Mouse (Mus musculus): ENCODE measurements at regions not wholly inside any gene's neighbourhood (a gene's known extent, or its start where the extent isn't known, plus 50 kb on each side); places are given as distances from the start of the nearest gene placed in this dataset.

GRCm38 (mm10) chr6:79099051-79099450 lies 630.4 kb upstream of the Reg3g start:
- H3K27ac ChIP-seq (ENCODE audit: low read length), result no peak overlapping the region
- H3K36me3 ChIP-seq (ENCODE audit: control insufficient read depth, insufficient read depth, low read length), result no peaks in the 10 kb centered on the region
- H3K9me3 ChIP-seq (ENCODE audit: control insufficient read depth, low read length), result no peaks in the 10 kb centered on the region
- H3K4me2 ChIP-seq (ENCODE audit: low read depth, low read length), result no peak overlapping the region
- H3K27me3 ChIP-seq (replicated peaks; ENCODE audit: control insufficient read depth, insufficient read depth, low read length), result no peaks in the 10 kb centered on the region
- ATAC-seq, result no peak
- 71% methylated on average over 2 of the region's 2 CpGs for WGBS
- no peaks in the 10 kb centered on the region for H3K4me1 ChIP-seq (ENCODE audit: control insufficient read depth, insufficient read depth, low read length)
- H3K4me3 ChIP-seq (ENCODE audit: low read length), result no peak overlapping the region
- no peak overlapping the region for H3K9ac ChIP-seq (ENCODE audit: low read depth, low read length)

- WGBS, result 86% methylated on average over 1 of the region's 1 CpGs
- no peak overlapping the region for H3K27ac ChIP-seq (ENCODE audit: low read length)
- H3K27me3 ChIP-seq (replicated peaks; ENCODE audit: control insufficient read depth, insufficient read depth, low read length), result no peaks in the 10 kb centered on the region
- H3K36me3 ChIP-seq (ENCODE audit: control insufficient read depth, insufficient read depth, low read length), result no peaks in the 10 kb centered on the region
- no peak overlapping the region for H3K4me2 ChIP-seq (ENCODE audit: low read depth, low read length)
- ATAC-seq, result peak; percentile 58
- H3K9ac ChIP-seq (ENCODE audit: low read depth, low read length), result no peak overlapping the region
- H3K9me3 ChIP-seq (ENCODE audit: control insufficient read depth, low read length), result no peaks in the 10 kb centered on the region
- H3K4me3 ChIP-seq (ENCODE audit: low read length), result no peak overlapping the region
- H3K4me1 ChIP-seq (ENCODE audit: control insufficient read depth, insufficient read depth, low read length), result no peaks in the 10 kb centered on the region
Measured at GRCm38 (mm10) chr6:79057531-79057930, 588.9 kb upstream of the Reg3g start.
